Comparison of ENCODE assay signal across 8 mouse cellular contexts in the genomic region with DNA sequence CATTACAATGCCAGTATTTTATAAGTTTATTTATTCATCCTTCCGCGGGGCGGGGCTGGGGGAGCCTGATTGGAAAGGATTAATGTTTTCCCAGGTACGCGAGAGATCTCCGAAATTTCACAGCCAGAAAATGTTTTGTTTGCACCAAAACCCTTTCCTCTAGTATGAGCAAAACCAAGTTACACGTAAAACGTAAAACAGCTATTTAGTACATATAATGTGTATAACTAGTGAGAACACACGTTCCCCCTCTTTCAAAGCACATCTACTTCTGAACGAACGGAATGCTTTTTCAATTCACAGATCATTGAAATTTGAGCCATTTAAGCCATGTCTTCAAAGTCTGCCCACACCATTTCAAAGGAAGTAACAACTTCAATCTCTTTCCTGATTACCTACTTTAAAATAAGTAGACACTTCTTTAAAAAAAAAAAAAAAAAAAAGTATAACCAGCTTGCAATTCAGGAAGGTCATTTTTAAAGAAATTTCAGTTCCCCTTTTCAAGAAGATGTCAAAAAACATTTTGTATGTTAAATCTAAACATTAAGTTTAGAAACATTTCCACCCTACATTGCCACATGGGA. TPM values are rescaled to one million over a fixed set of nuclear protein-coding genes. Genes with fewer than 3 reads are reported as not detected.
DNase-seq lines count a peak whose midpoint lies in the region; ATAC-seq lines count a peak whose summit lies in the region.

No protein-coding gene starts in this region.

- H3K36me3 ChIP-seq in lung, embryonic 16.5 days (ENCODE audit: control insufficient read depth, insufficient read depth, low read length): no peaks in the 10 kb centered on the region
- H3K36me3 ChIP-seq in forebrain, embryonic 11.5 days (ENCODE audit: control insufficient read depth, insufficient read depth, low read length): no peaks in the 10 kb centered on the region
- no peaks in the 10 kb centered on the region for H3K36me3 ChIP-seq in limb, embryonic 15.5 days
- H3K36me3 ChIP-seq in stomach, embryonic 15.5 days: no peaks in the 10 kb centered on the region

- ATAC-seq in lung, embryonic 16.5 days (ENCODE audit: low read depth): no peak
- no peak for ATAC-seq in forebrain, embryonic 11.5 days (replicated peaks; ENCODE audit: low FRiP score)
- no peak for ATAC-seq in limb, embryonic 15.5 days (ENCODE audit: insufficient number of reproducible peaks, low FRiP score, low TSS enrichment, low read depth)
- ATAC-seq in stomach, embryonic 15.5 days (ENCODE audit: insufficient read depth, low FRiP score, low read depth): no peak

- H3K4me1 ChIP-seq in lung, embryonic 16.5 days (replicated peaks; ENCODE audit: control insufficient read depth, insufficient read depth, low read length): peaks cover 10% of the 10 kb centered on the region
- no peaks in the 10 kb centered on the region for H3K4me1 ChIP-seq in forebrain, embryonic 11.5 days (replicated peaks; ENCODE audit: control insufficient read depth, insufficient read depth, low read length)
- H3K4me1 ChIP-seq in limb, embryonic 15.5 days: peaks cover 5% of the 10 kb centered on the region; the same call in 1 of the 2 replicates
- peaks cover 4% of the 10 kb centered on the region; the same call in 1 of the 2 replicates for H3K4me1 ChIP-seq in stomach, embryonic 15.5 days

- H3K27ac ChIP-seq in lung, embryonic 16.5 days (ENCODE audit: low read length): no peak overlapping the region
- H3K27ac ChIP-seq in forebrain, embryonic 11.5 days (ENCODE audit: low read depth, low read length): no peak overlapping the region
- H3K27ac ChIP-seq in limb, embryonic 15.5 days: peak overlapping the region; percentile 89; the same call in 1 of the 2 replicates
- H3K27ac ChIP-seq in stomach, embryonic 15.5 days: peak overlapping the region; percentile 95

- H3K9ac ChIP-seq in lung, embryonic 16.5 days (ENCODE audit: low read length): peak overlapping the region; percentile 88
- peak overlapping the region; percentile 75; the same call in 1 of the 2 replicates for H3K9ac ChIP-seq in forebrain, embryonic 11.5 days (ENCODE audit: low read length)
- H3K9ac ChIP-seq in limb, embryonic 15.5 days: peak overlapping the region; percentile 69
- peak overlapping the region; percentile 68; the same call in 1 of the 2 replicates for H3K9ac ChIP-seq in stomach, embryonic 15.5 days

- no peak for DNase-seq in lung, postnatal 25 days (ENCODE audit: low spot score)
- no peak for DNase-seq in forebrain, embryonic 11.5 days (ENCODE audit: low spot score)
- no peak for DNase-seq in layer of hippocampus, postnatal 10 days (ENCODE audit: low spot score in 2 of 2)
- no peak for DNase-seq in adrenal gland, adult 2 months
- no peak for DNase-seq in cerebellum, adult 11 months

- H3K27me3 ChIP-seq in lung, embryonic 16.5 days (ENCODE audit: control insufficient read depth, insufficient read depth, low read depth, low read length): no peaks in the 10 kb centered on the region
- peaks cover 2% of the 10 kb centered on the region; the same call in 1 of the 2 replicates for H3K27me3 ChIP-seq in forebrain, embryonic 11.5 days (ENCODE audit: control insufficient read depth, insufficient read depth, low read length)
- no peaks in the 10 kb centered on the region for H3K27me3 ChIP-seq in limb, embryonic 15.5 days
- no peaks in the 10 kb centered on the region for H3K27me3 ChIP-seq in stomach, embryonic 15.5 days (replicated peaks)

- WGBS in lung, embryonic 16.5 days: 7% methylated on average over 11 of the region's 11 CpGs
- WGBS in forebrain, embryonic 11.5 days: 15% methylated on average over 11 of the region's 11 CpGs
- 8% methylated on average over 11 of the region's 11 CpGs for WGBS in limb, embryonic 15.5 days
- WGBS in stomach, embryonic 15.5 days: 12% methylated on average over 11 of the region's 11 CpGs

- peak overlapping the region; percentile 85 for H3K4me2 ChIP-seq in lung, embryonic 16.5 days (ENCODE audit: low read depth, low read length)
- H3K4me2 ChIP-seq in forebrain, embryonic 11.5 days (ENCODE audit: low read depth, low read length, severe bottlenecking): peak overlapping the region; percentile 72
- H3K4me2 ChIP-seq in limb, embryonic 15.5 days: peak overlapping the region; percentile 82
- H3K4me2 ChIP-seq in stomach, embryonic 15.5 days: peak overlapping the region; percentile 87

- peak overlapping the region; percentile 94 for H3K4me3 ChIP-seq in lung, embryonic 16.5 days (ENCODE audit: low read length)
- H3K4me3 ChIP-seq in forebrain, embryonic 11.5 days (ENCODE audit: low read depth, low read length): peak overlapping the region; percentile 68
- H3K4me3 ChIP-seq in limb, embryonic 15.5 days: peak overlapping the region; percentile 93
- peak overlapping the region; percentile 98 for H3K4me3 ChIP-seq in stomach, embryonic 15.5 days (replicated peaks)

- H3K9me3 ChIP-seq in lung, embryonic 16.5 days (ENCODE audit: control insufficient read depth, low read length): no peaks in the 10 kb centered on the region
- H3K9me3 ChIP-seq in forebrain, embryonic 11.5 days (ENCODE audit: control insufficient read depth, low read length): no peaks in the 10 kb centered on the region
- H3K9me3 ChIP-seq in limb, embryonic 15.5 days: no peaks in the 10 kb centered on the region
- H3K9me3 ChIP-seq in stomach, embryonic 15.5 days: no peaks in the 10 kb centered on the region

RNA-seq across cellular contexts. Expression of a gene that starts 0.9 kb away (rescaled TPM):
- polyA plus RNA-seq in lung, embryonic 16.5 days (2015; fragmentation: Nextera tagmentation; extraction: Ambion mirVana): 53.9 and 55.5 TPM in 2 replicates
- polyA plus RNA-seq in forebrain, embryonic 11.5 days (2014; fragmentation: Nextera tagmentation; extraction: Ambion mirVana): 30.3 TPM in 2 replicates
- polyA plus RNA-seq in limb, embryonic 15.5 days (2015; fragmentation: Nextera tagmentation; extraction: Ambion mirVana): 47.8 and 48.1 TPM in 2 replicates
- 50.7 and 55.3 TPM in 2 replicates for polyA plus RNA-seq in stomach, embryonic 15.5 days (2015; fragmentation: Nextera tagmentation; extraction: Ambion mirVana)
- total RNA-seq in layer of hippocampus, postnatal 10 days (2021): 10 to 100 TPM; 24.3 to 25.3 TPM
- 100 to 1,000 TPM in 1 of 2 experiments, 10 to 100 TPM in 1; 84.2 to 111 TPM for total RNA-seq in adrenal gland, adult 2 months (2021)
- 22.5 and 40.9 TPM in 2 replicates for polyA plus RNA-seq in adrenal gland, adult 2 months (2012; rRNA removed)

RNA-seq across cellular contexts. Expression of a gene that starts 31.3 kb away (rescaled TPM):
- 23.8 and 26.3 TPM in 2 replicates for polyA plus RNA-seq in lung, embryonic 16.5 days (2015; fragmentation: Nextera tagmentation; extraction: Ambion mirVana)
- 27.7 and 28.1 TPM in 2 replicates for polyA plus RNA-seq in forebrain, embryonic 11.5 days (2014; fragmentation: Nextera tagmentation; extraction: Ambion mirVana)
- 27.8 and 28.0 TPM in 2 replicates for polyA plus RNA-seq in limb, embryonic 15.5 days (2015; fragmentation: Nextera tagmentation; extraction: Ambion mirVana)
- 21.9 and 23.8 TPM in 2 replicates for polyA plus RNA-seq in stomach, embryonic 15.5 days (2015; fragmentation: Nextera tagmentation; extraction: Ambion mirVana)
- 10 to 100 TPM; 27.9 to 29.5 TPM for total RNA-seq in layer of hippocampus, postnatal 10 days (2021)
- 100 to 1,000 TPM in 1 of 2 experiments, 10 to 100 TPM in 1; 73.7 to 106 TPM for total RNA-seq in adrenal gland, adult 2 months (2021)
- 8.7 and 8.9 TPM in 2 replicates for polyA plus RNA-seq in adrenal gland, adult 2 months (2012; rRNA removed)

Comparison
In these comparisons a context has a peak if more than half of its experiments do, and no peak if none do; other contexts are left out.
1. H3K27ac ChIP-seq: peak in limb, embryonic 15.5 days (single experiment) and stomach, embryonic 15.5 days (single experiment); none in lung, embryonic 16.5 days (single experiment) and forebrain, embryonic 11.5 days (single experiment).
2. Peak in every context shown above with its lines, with median percentiles within 50 percentile points of each other: H3K4me2 ChIP-seq, H3K4me3 ChIP-seq and H3K9ac ChIP-seq.